Mouse (Mus musculus): ENCODE measurements around the gene Rap2c. TPM values are rescaled to one million over a fixed set of nuclear protein-coding genes. Genes with fewer than 3 reads are reported as not detected.

The Rap2c gene
- polyA plus RNA-seq, 1 experiment: 8.3 TPM

GRCm38 (mm10) chrX:51018786-51019179, 965 bp upstream of the Rap2c start:
- Histone ChIP-seq H3K79me2 (ENCODE audit: control insufficient read depth, insufficient read depth) (peaks cover 17% of the 10 kb centered on the region), H3K4me3 (peak overlapping the region; percentile 50), H3K4me2 (ENCODE audit: low read depth) (peak overlapping the region; percentile 66), H3K27me3 (ENCODE audit: control insufficient read depth, insufficient read depth, insufficient read length) (no peaks in the 10 kb centered on the region), H3ac (ENCODE audit: control insufficient read depth, insufficient read length) (peak overlapping the region; percentile 61), H3K36me3 (ENCODE audit: control insufficient read depth, insufficient read depth) (no peaks in the 10 kb centered on the region)
- TF ChIP-seq POLR2A (IDR thresholded peaks at IDR 0.05; ENCODE audit: insufficient read length, low read depth) (peak; percentile 59), E2F4 (IDR thresholded peaks at IDR 0.05; ENCODE audit: insufficient read depth) (no peak)

- Histone ChIP-seq H3K4me3 (peak overlapping the region; percentile 50), H3K79me2 (ENCODE audit: control insufficient read depth, insufficient read depth) (peaks cover 31% of the 10 kb centered on the region), H3K4me2 (ENCODE audit: low read depth) (peak overlapping the region; percentile 70), H3ac (ENCODE audit: control insufficient read depth, insufficient read length) (no peak overlapping the region), H3K27me3 (ENCODE audit: control insufficient read depth, insufficient read depth, insufficient read length) (no peaks in the 10 kb centered on the region), H3K36me3 (ENCODE audit: control insufficient read depth, insufficient read depth) (no peaks in the 10 kb centered on the region)
- TF ChIP-seq MYOD1 (IDR thresholded peaks at IDR 0.05; ENCODE audit: control insufficient read depth in 1 of 3, insufficient read length in 2 of 3, low read depth in 2 of 3) (no peak), MYOG (IDR thresholded peaks at IDR 0.05; ENCODE audit: control insufficient read depth in 1 of 3, insufficient read depth in 1 of 3, insufficient read length in 2 of 3, low read depth in 2 of 3) (no peak), TCF12 (IDR thresholded peaks at IDR 0.05; ENCODE audit: insufficient read depth, poor library complexity, severe bottlenecking) (no peak), POLR2AphosphoS2 (IDR thresholded peaks at IDR 0.05; ENCODE audit: insufficient read length, low read depth) (no peak), SRF (IDR thresholded peaks at IDR 0.05; ENCODE audit: control insufficient read depth, insufficient read length, low read depth) (no peak), CEBPB (IDR thresholded peaks at IDR 0.05; ENCODE audit: insufficient read depth, poor library complexity, severe bottlenecking) (no peak), REST (IDR thresholded peaks at IDR 0.05; ENCODE audit: insufficient read depth, insufficient read length) (no peak), TCF3 (IDR thresholded peaks at IDR 0.05; ENCODE audit: insufficient read length, low read depth) (no peak), USF1 (IDR thresholded peaks at IDR 0.05; ENCODE audit: low read depth) (no peak)
These were observed 892 bp downstream of the Rap2c start for GRCm38 (mm10) chrX:51016926-51017325.

DNA sequence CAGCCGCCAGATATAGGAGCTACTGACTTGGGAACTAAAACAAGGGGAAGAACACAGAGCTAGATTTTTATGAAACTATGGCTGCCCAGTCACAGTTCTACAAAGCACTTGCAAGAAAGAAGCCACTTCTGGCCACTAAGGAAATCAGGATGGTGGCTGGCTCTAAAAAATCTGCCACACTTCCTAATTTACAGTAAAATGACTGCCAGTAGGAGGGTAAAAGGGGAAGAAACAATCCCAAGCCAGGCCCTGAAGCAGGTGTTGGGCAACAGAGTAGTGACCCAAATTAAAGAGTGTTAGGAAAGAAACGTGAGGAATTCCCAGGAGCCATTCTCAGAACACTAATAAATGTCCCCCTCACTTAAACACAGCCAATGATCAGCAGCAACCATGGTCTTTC, 5.5 kb downstream of the Rap2c start:
- Histone ChIP-seq H3ac (ENCODE audit: control insufficient read depth, insufficient read length) (no peak overlapping the region), H3K36me3 (ENCODE audit: control insufficient read depth, insufficient read depth) (peaks cover 6% of the 10 kb centered on the region), H3K4me2 (ENCODE audit: low read depth) (no peak overlapping the region), H3K79me2 (ENCODE audit: control insufficient read depth, insufficient read depth) (peaks cover 31% of the 10 kb centered on the region), H3K27me3 (ENCODE audit: control insufficient read depth, insufficient read depth, insufficient read length) (no peaks in the 10 kb centered on the region), H3K4me3 (no peak overlapping the region)
- TF ChIP-seq MAX (IDR thresholded peaks at IDR 0.05; ENCODE audit: low read depth): no peak

- Histone ChIP-seq H3K36me3 (ENCODE audit: control insufficient read depth, insufficient read depth) (peaks cover 9% of the 10 kb centered on the region), H3K4me2 (ENCODE audit: low read depth) (no peak overlapping the region), H3K79me2 (ENCODE audit: control insufficient read depth, insufficient read depth) (peaks cover 15% of the 10 kb centered on the region), H3K4me3 (no peak overlapping the region), H3ac (ENCODE audit: control insufficient read depth, insufficient read length) (no peak overlapping the region), H3K27me3 (ENCODE audit: control insufficient read depth, insufficient read depth, insufficient read length) (no peaks in the 10 kb centered on the region)
- no peak for TF ChIP-seq TCF3 (IDR thresholded peaks at IDR 0.05; ENCODE audit: insufficient read length, low read depth)
- no peak for TF ChIP-seq USF1 (IDR thresholded peaks at IDR 0.05; ENCODE audit: low read depth)
- no peak for TF ChIP-seq TCF12 (IDR thresholded peaks at IDR 0.05; ENCODE audit: insufficient read depth, poor library complexity, severe bottlenecking)
- no peak for TF ChIP-seq POLR2A (IDR thresholded peaks at IDR 0.05; ENCODE audit: insufficient read length, low read depth)
- no peak for TF ChIP-seq E2F4 (IDR thresholded peaks at IDR 0.05; ENCODE audit: insufficient read depth)
These were observed 7.5 kb downstream of the Rap2c start for GRCm38 (mm10) chrX:51010323-51010722.

- no peak overlapping the region for H3K4me2 ChIP-seq (ENCODE audit: low read depth)
- H3K4me3 ChIP-seq: no peak overlapping the region
These were observed 17.0 kb downstream of the Rap2c start for GRCm38 (mm10) chrX:51000791-51001190.

GRCm38 (mm10) chrX:50995310-50995709, 22.5 kb downstream of the Rap2c start:
- Histone ChIP-seq H3K4me2 (ENCODE audit: low read depth) (no peak overlapping the region), H3ac (ENCODE audit: control insufficient read depth, insufficient read length) (no peak overlapping the region), H3K79me2 (ENCODE audit: control insufficient read depth, insufficient read depth) (no peaks in the 10 kb centered on the region), H3K27me3 (ENCODE audit: control insufficient read depth, insufficient read depth, insufficient read length) (no peaks in the 10 kb centered on the region), H3K36me3 (ENCODE audit: control insufficient read depth, insufficient read depth) (no peaks in the 10 kb centered on the region), H3K4me3 (no peak overlapping the region)
- no peak for TF ChIP-seq MYOG (IDR thresholded peaks at IDR 0.05; ENCODE audit: control insufficient read depth in 1 of 3, insufficient read depth in 1 of 3, insufficient read length in 2 of 3, low read depth in 2 of 3)
- no peak for TF ChIP-seq REST (IDR thresholded peaks at IDR 0.05; ENCODE audit: insufficient read depth, insufficient read length)
- no peak for TF ChIP-seq MYOD1 (IDR thresholded peaks at IDR 0.05; ENCODE audit: control insufficient read depth in 1 of 3, insufficient read length in 2 of 3, low read depth in 2 of 3)
- no peak for TF ChIP-seq MAX (IDR thresholded peaks at IDR 0.05; ENCODE audit: low read depth)
- no peak for TF ChIP-seq USF1 (IDR thresholded peaks at IDR 0.05; ENCODE audit: low read depth)
- no peak for TF ChIP-seq TCF12 (IDR thresholded peaks at IDR 0.05; ENCODE audit: insufficient read depth, poor library complexity, severe bottlenecking)
- TF ChIP-seq TCF3 (IDR thresholded peaks at IDR 0.05; ENCODE audit: insufficient read length, low read depth): no peak
- TF ChIP-seq POLR2A (IDR thresholded peaks at IDR 0.05; ENCODE audit: insufficient read length, low read depth): no peak
- TF ChIP-seq POLR2AphosphoS2 (IDR thresholded peaks at IDR 0.05; ENCODE audit: insufficient read length, low read depth): no peak

More at GRCm38 (mm10) chrX:51000791-51001190, 17.0 kb downstream of the Rap2c start:
- Histone ChIP-seq H3ac (ENCODE audit: control insufficient read depth, insufficient read length) (no peak overlapping the region), H3K79me2 (ENCODE audit: control insufficient read depth, insufficient read depth) (no peaks in the 10 kb centered on the region), H3K27me3 (ENCODE audit: control insufficient read depth, insufficient read depth, insufficient read length) (no peaks in the 10 kb centered on the region), H3K36me3 (ENCODE audit: control insufficient read depth, insufficient read depth) (no peaks in the 10 kb centered on the region)
- no peak for TF ChIP-seq SRF (IDR thresholded peaks at IDR 0.05; ENCODE audit: control insufficient read depth, insufficient read length, low read depth)
- no peak for TF ChIP-seq POLR2AphosphoS2 (IDR thresholded peaks at IDR 0.05; ENCODE audit: insufficient read length, low read depth)
- TF ChIP-seq USF1 (IDR thresholded peaks at IDR 0.05; ENCODE audit: low read depth): no peak
- no peak for TF ChIP-seq MAX (IDR thresholded peaks at IDR 0.05; ENCODE audit: low read depth)
- TF ChIP-seq POLR2A (IDR thresholded peaks at IDR 0.05; ENCODE audit: insufficient read length, low read depth): no peak
- no peak for TF ChIP-seq CEBPB (IDR thresholded peaks at IDR 0.05; ENCODE audit: insufficient read depth, poor library complexity, severe bottlenecking)
- no peak for TF ChIP-seq TCF12 (IDR thresholded peaks at IDR 0.05; ENCODE audit: insufficient read depth, poor library complexity, severe bottlenecking)
